10 mouse cellular contexts compared by ENCODE assay signal in the genomic region with DNA sequence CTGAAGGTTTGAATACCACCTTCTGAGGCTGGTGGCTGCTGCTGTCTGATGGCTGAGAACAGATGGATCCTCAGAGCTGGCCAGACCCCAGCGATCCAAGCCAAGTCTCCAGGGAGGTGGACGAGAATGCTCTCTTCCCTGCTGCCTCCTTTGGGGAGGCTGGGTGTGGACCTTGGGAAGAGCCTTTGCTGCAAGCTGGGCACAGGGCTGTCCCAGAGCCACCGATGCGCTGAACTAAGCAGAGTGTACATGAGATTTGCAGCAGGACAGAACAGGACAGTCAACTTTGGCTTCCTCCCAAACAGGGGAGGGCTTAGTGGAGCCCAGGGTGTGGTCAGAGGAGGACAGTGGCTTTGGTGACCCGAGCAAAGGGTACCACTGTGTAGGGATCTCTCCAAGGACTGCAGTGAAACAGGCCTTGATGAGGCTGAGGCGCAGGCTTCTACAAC. TPM values are rescaled to one million over a fixed set of nuclear protein-coding genes. Genes with fewer than 3 reads are reported as not detected.
DNase-seq lines count a peak whose midpoint lies in the region; ATAC-seq and TF ChIP-seq lines count a peak whose summit lies in the region.
"Had no signal": no experiment of that assay in that cellular context is flagged by ENCODE, and none has a peak within 500 bp of the region (broad histone marks: within the 10 kb centered on the region; RNA-seq: fewer than 3 reads in every experiment).

No protein-coding gene starts in this region.

- TF ChIP-seq CTCF in C2C12 (IDR thresholded peaks at IDR 0.05; ENCODE audit: control insufficient read depth, insufficient read depth, insufficient read length) = no peak

- H3K9ac ChIP-seq in hindbrain, embryonic 15.5 days = no peak overlapping the region
- H3K9ac ChIP-seq in hindbrain, embryonic 14.5 days = no peak overlapping the region
- H3K9ac ChIP-seq in heart, embryonic 14.5 days (ENCODE audit: low read length) = peak overlapping the region; percentile 21; the same call in 1 of the 2 replicates
- H3K9ac ChIP-seq in forebrain, embryonic 11.5 days (ENCODE audit: low read length) = no peak overlapping the region
- H3K9ac ChIP-seq: forebrain, embryonic 15.5 days; intestine, embryonic 15.5 days had no signal

- H3K4me1 ChIP-seq in hindbrain, embryonic 15.5 days (replicated peaks) = peaks cover 26% of the 10 kb centered on the region
- peaks cover 9% of the 10 kb centered on the region; the same call in 1 of the 2 replicates for H3K4me1 ChIP-seq in hindbrain, embryonic 14.5 days (replicated peaks; ENCODE audit: control insufficient read depth, insufficient read depth, low read length)
- peaks cover 23 to 44% of the 10 kb centered on the region in 2 experiments for H3K4me1 ChIP-seq in heart, embryonic 14.5 days (ENCODE audit: control insufficient read depth in 2 of 2, insufficient read depth in 2 of 2, low read length in 2 of 2)
- H3K4me1 ChIP-seq in forebrain, embryonic 11.5 days (replicated peaks; ENCODE audit: control insufficient read depth, insufficient read depth, low read length) = peaks cover 2% of the 10 kb centered on the region

- ATAC-seq in hindbrain, embryonic 15.5 days (ENCODE audit: low FRiP score, low read depth) = peak; percentile 43; the same call in 1 of the 2 replicates
- no peak for ATAC-seq in hindbrain, embryonic 14.5 days (ENCODE audit: low FRiP score)
- ATAC-seq in cerebellum, adult (ENCODE audit: insufficient number of reproducible peaks, low FRiP score, low TSS enrichment) = peak; percentile 86
- no peak for ATAC-seq in heart, embryonic 14.5 days (ENCODE audit: insufficient number of reproducible peaks, insufficient read depth, low FRiP score, low read depth)
- no peak for ATAC-seq in forebrain, embryonic 11.5 days (replicated peaks; ENCODE audit: low FRiP score)
- ATAC-seq: forebrain, embryonic 15.5 days; intestine, embryonic 15.5 days had no signal

- WGBS in hindbrain, embryonic 15.5 days = 49% methylated on average over 6 of the region's 6 CpGs
- WGBS in hindbrain, embryonic 14.5 days = 55% methylated on average over 6 of the region's 6 CpGs
- 65% methylated on average over 6 of the region's 6 CpGs for WGBS in heart, embryonic 14.5 days
- 69% methylated on average over 6 of the region's 6 CpGs for WGBS in forebrain, embryonic 11.5 days

- H3K27ac ChIP-seq in hindbrain, embryonic 15.5 days (replicated peaks) = no peak overlapping the region
- no peak overlapping the region for H3K27ac ChIP-seq in hindbrain, embryonic 14.5 days
- H3K27ac ChIP-seq in heart, embryonic 14.5 days (replicated peaks in 1 of 2; ENCODE audit: control insufficient read depth in 1 of 2, insufficient read depth in 1 of 2, low read depth in 2 of 2, low read length in 2 of 2) = no peak overlapping the region
- no peak overlapping the region for H3K27ac ChIP-seq in forebrain, embryonic 11.5 days (ENCODE audit: low read depth, low read length)
- H3K27ac ChIP-seq: forebrain, embryonic 15.5 days had no signal

- H3ac ChIP-seq in C2C12 (ENCODE audit: control insufficient read depth, insufficient read length, low read depth) = peak overlapping the region; percentile 8

- DNase-seq in hindbrain, embryonic 14.5 days (ENCODE audit: low spot score) = no peak
- DNase-seq in B cell, adult 2 months = no peak
- DNase-seq in layer of hippocampus, adult 8-10 months (ENCODE audit: low spot score in 2 of 2) = no peak
- no peak for DNase-seq in forebrain, embryonic 11.5 days (ENCODE audit: low spot score)

- H3K4me3 ChIP-seq in hindbrain, embryonic 15.5 days = no peak overlapping the region
- no peak overlapping the region for H3K4me3 ChIP-seq in hindbrain, embryonic 14.5 days (replicated peaks; ENCODE audit: low read length)
- no peak overlapping the region for H3K4me3 ChIP-seq in C2C12 (ENCODE audit: insufficient read depth, poor library complexity, severe bottlenecking)
- no peak overlapping the region for H3K4me3 ChIP-seq in heart, embryonic 14.5 days (ENCODE audit: control insufficient read depth in 1 of 2, insufficient read depth in 1 of 2, low read depth in 1 of 2, low read length in 2 of 2)
- H3K4me3 ChIP-seq in forebrain, embryonic 11.5 days (ENCODE audit: low read depth, low read length) = no peak overlapping the region
- H3K4me3 ChIP-seq: forebrain, embryonic 15.5 days; intestine, embryonic 15.5 days had no signal

- no peaks in the 10 kb centered on the region for H3K9me3 ChIP-seq in hindbrain, embryonic 15.5 days
- H3K9me3 ChIP-seq in hindbrain, embryonic 14.5 days (ENCODE audit: control insufficient read depth, low read length) = no peaks in the 10 kb centered on the region
- H3K9me3 ChIP-seq in heart, embryonic 14.5 days (ENCODE audit: control insufficient read depth, low read length) = no peaks in the 10 kb centered on the region
- H3K9me3 ChIP-seq in forebrain, embryonic 11.5 days (ENCODE audit: control insufficient read depth, low read length) = no peaks in the 10 kb centered on the region
- H3K9me3 ChIP-seq: forebrain, embryonic 15.5 days; intestine, embryonic 15.5 days had no signal

- no peaks in the 10 kb centered on the region for H3K79me2 ChIP-seq in C2C12 (ENCODE audit: control insufficient read depth, insufficient read depth)

- no peaks in the 10 kb centered on the region for H3K27me3 ChIP-seq in hindbrain, embryonic 15.5 days
- H3K27me3 ChIP-seq in hindbrain, embryonic 14.5 days (ENCODE audit: control insufficient read depth, insufficient read depth, low read length) = no peaks in the 10 kb centered on the region
- H3K27me3 ChIP-seq in C2C12 (ENCODE audit: control insufficient read depth, insufficient read depth, insufficient read length) = no peaks in the 10 kb centered on the region
- no peaks in the 10 kb centered on the region for H3K27me3 ChIP-seq in heart, embryonic 14.5 days (ENCODE audit: control insufficient read depth, insufficient read depth, low read length)
- no peaks in the 10 kb centered on the region for H3K27me3 ChIP-seq in forebrain, embryonic 11.5 days (ENCODE audit: control insufficient read depth, insufficient read depth, low read length)
- H3K27me3 ChIP-seq: forebrain, embryonic 15.5 days; intestine, embryonic 15.5 days had no signal

- no peaks in the 10 kb centered on the region for H3K36me3 ChIP-seq in hindbrain, embryonic 15.5 days
- no peaks in the 10 kb centered on the region for H3K36me3 ChIP-seq in hindbrain, embryonic 14.5 days (replicated peaks; ENCODE audit: control insufficient read depth, insufficient read depth)
- H3K36me3 ChIP-seq in C2C12 (ENCODE audit: control insufficient read depth, insufficient read depth) = no peaks in the 10 kb centered on the region
- H3K36me3 ChIP-seq in heart, embryonic 14.5 days (ENCODE audit: control insufficient read depth, insufficient read depth, low read length) = no peaks in the 10 kb centered on the region
- H3K36me3 ChIP-seq in forebrain, embryonic 11.5 days (ENCODE audit: control insufficient read depth, insufficient read depth, low read length) = no peaks in the 10 kb centered on the region
- H3K36me3 ChIP-seq: forebrain, embryonic 15.5 days; intestine, embryonic 15.5 days had no signal

- no peak overlapping the region for H3K4me2 ChIP-seq in hindbrain, embryonic 15.5 days
- H3K4me2 ChIP-seq in hindbrain, embryonic 14.5 days (replicated peaks) = no peak overlapping the region
- H3K4me2 ChIP-seq in heart, embryonic 14.5 days (ENCODE audit: low read length) = no peak overlapping the region
- H3K4me2 ChIP-seq in forebrain, embryonic 11.5 days (ENCODE audit: low read depth, low read length, severe bottlenecking) = no peak overlapping the region
- H3K4me2 ChIP-seq: forebrain, embryonic 15.5 days; intestine, embryonic 15.5 days had no signal

- no peaks in the 10 kb centered on the region for H3K79me3 ChIP-seq in C2C12 (ENCODE audit: low read depth)

TF ChIP-seq in C2C12, 6 proteins besides CTCF, POLR2A, EP300 and RAD21:
- TF ChIP-seq CEBPB (IDR thresholded peaks at IDR 0.05; ENCODE audit: low read depth) = no peak
- TF ChIP-seq MYOD1 (IDR thresholded peaks at IDR 0.05; ENCODE audit: control insufficient read depth, insufficient read length, low read depth) = peak; percentile 51

RNA-seq across cellular contexts. Expression of a gene that starts 12.5 kb away (rescaled TPM):
- polyA plus RNA-seq in hindbrain, embryonic 15.5 days (2015; fragmentation: Nextera tagmentation; extraction: Ambion mirVana) = 1.2 TPM in 2 replicates
- 0.35 and 1.3 TPM in 2 replicates for polyA plus RNA-seq in hindbrain, embryonic 14.5 days (2014; fragmentation: Nextera tagmentation; extraction: Ambion mirVana)
- polyA plus RNA-seq in C2C12 (2012; fragmentation: generic; extraction: Trizol) = 3.1 TPM
- polyA plus RNA-seq in heart, embryonic 14.5 days (2014; fragmentation: Nextera tagmentation; extraction: Ambion mirVana) = 6.3 and 7.0 TPM in 2 replicates
- total RNA-seq in layer of hippocampus, adult 8-10 months (2022) = 10 to 100 TPM in 2 of 4 experiments, 1 to 10 TPM in 2; 5.2 to 17.9 (median 10.4) TPM
- polyA plus RNA-seq in forebrain, embryonic 11.5 days (2014; fragmentation: Nextera tagmentation; extraction: Ambion mirVana) = 0.64 and 1.6 TPM in 2 replicates

RNA-seq across cellular contexts. Expression of a gene that starts 39.1 kb away (rescaled TPM):
- polyA plus RNA-seq in hindbrain, embryonic 15.5 days (2015; fragmentation: Nextera tagmentation; extraction: Ambion mirVana) = 12.6 and 16.4 TPM in 2 replicates
- 11.1 and 12.5 TPM in 2 replicates for polyA plus RNA-seq in hindbrain, embryonic 14.5 days (2014; fragmentation: Nextera tagmentation; extraction: Ambion mirVana)
- 189 TPM for polyA plus RNA-seq in C2C12 (2012; fragmentation: generic; extraction: Trizol)
- polyA plus RNA-seq in heart, embryonic 14.5 days (2014; fragmentation: Nextera tagmentation; extraction: Ambion mirVana) = 62.7 and 66.1 TPM in 2 replicates
- total RNA-seq in layer of hippocampus, adult 8-10 months (2022) = 10 to 100 TPM in 3 of 4 experiments, 1 to 10 TPM in 1; 9.7 to 13.9 (median 11.8) TPM
- polyA plus RNA-seq in forebrain, embryonic 11.5 days (2014; fragmentation: Nextera tagmentation; extraction: Ambion mirVana) = 17.2 and 19.4 TPM in 2 replicates

RNA-seq across cellular contexts. Expression of a gene that starts 41.7 kb away (rescaled TPM):
- 46.3 and 47.4 TPM in 2 replicates for polyA plus RNA-seq in hindbrain, embryonic 15.5 days (2015; fragmentation: Nextera tagmentation; extraction: Ambion mirVana)
- 60.3 and 72.3 TPM in 2 replicates for polyA plus RNA-seq in hindbrain, embryonic 14.5 days (2014; fragmentation: Nextera tagmentation; extraction: Ambion mirVana)
- polyA plus RNA-seq in C2C12 (2012; fragmentation: generic; extraction: Trizol) = 46.4 TPM
- polyA plus RNA-seq in heart, embryonic 14.5 days (2014; fragmentation: Nextera tagmentation; extraction: Ambion mirVana) = 54.3 and 57.2 TPM in 2 replicates
- total RNA-seq in layer of hippocampus, adult 8-10 months (2022) = 10 to 100 TPM; 55.1 to 73.6 (median 61.1) TPM
- polyA plus RNA-seq in forebrain, embryonic 11.5 days (2014; fragmentation: Nextera tagmentation; extraction: Ambion mirVana) = 66.8 and 69.9 TPM in 2 replicates

RNA-seq across cellular contexts. Expression of a gene that starts 59.7 kb away (rescaled TPM):
- polyA plus RNA-seq in hindbrain, embryonic 15.5 days (2015; fragmentation: Nextera tagmentation; extraction: Ambion mirVana) = 47.9 and 48.2 TPM in 2 replicates
- polyA plus RNA-seq in hindbrain, embryonic 14.5 days (2014; fragmentation: Nextera tagmentation; extraction: Ambion mirVana) = 43.2 and 49.0 TPM in 2 replicates
- 32.8 TPM for polyA plus RNA-seq in C2C12 (2012; fragmentation: generic; extraction: Trizol)
- polyA plus RNA-seq in heart, embryonic 14.5 days (2014; fragmentation: Nextera tagmentation; extraction: Ambion mirVana) = 38.9 and 41.3 TPM in 2 replicates
- total RNA-seq in layer of hippocampus, adult 8-10 months (2022) = 10 to 100 TPM; 36.5 to 52.9 (median 41.8) TPM
- polyA plus RNA-seq in forebrain, embryonic 11.5 days (2014; fragmentation: Nextera tagmentation; extraction: Ambion mirVana) = 54.9 and 61.6 TPM in 2 replicates

Comparison
In these comparisons a context has a peak if more than half of its experiments do, and no peak if none do; other contexts are left out.
1. ATAC-seq: peak in hindbrain, embryonic 15.5 days (single experiment) and cerebellum, adult (single experiment); none in hindbrain, embryonic 14.5 days (single experiment), heart, embryonic 14.5 days (single experiment) and forebrain, embryonic 11.5 days (single experiment).